Mouse (Mus musculus) T-cell, adult 2 months (primary cell): ENCODE data around the gene Gm29735.
"Not testable (repeated sequence)": the region's sequence is repeated elsewhere in the genome, so short reads cannot be mapped to it uniquely, and the experiment has no call there.

ENCODE experiments used
- DNase-seq: peaks from one replicate; pipeline ENCODE4 v3.0.0; 2022; ENCODE audit warnings: low spot score

Gene Gm29735

DNA sequence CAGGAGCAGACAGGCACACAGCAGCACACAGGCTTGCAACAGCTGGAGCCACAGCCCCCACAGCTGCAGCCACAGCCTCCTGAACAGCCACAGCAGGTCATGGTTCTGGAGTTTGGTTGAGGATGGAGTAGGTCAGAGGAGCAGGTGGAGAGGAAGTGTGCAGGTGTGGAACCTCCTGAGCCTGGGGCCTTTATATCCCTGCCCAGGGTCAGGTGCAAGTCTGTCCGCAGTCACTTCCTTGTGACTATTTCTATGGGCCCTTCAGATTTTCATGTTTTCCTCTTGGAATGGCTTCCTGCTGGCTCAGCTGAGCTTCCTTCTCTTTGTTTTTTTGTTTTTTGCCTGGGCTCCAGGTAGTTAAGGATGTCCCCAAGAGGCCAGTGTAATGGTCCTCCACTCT is 36.3 kb downstream of the Gm29735 start, which contains the start of gene Gm45618:
Gm45618 (minus strand) TSS at position 101 of the 400 bp plus-strand sequence.
- not testable (repeated sequence) for DNase-seq

DNA sequence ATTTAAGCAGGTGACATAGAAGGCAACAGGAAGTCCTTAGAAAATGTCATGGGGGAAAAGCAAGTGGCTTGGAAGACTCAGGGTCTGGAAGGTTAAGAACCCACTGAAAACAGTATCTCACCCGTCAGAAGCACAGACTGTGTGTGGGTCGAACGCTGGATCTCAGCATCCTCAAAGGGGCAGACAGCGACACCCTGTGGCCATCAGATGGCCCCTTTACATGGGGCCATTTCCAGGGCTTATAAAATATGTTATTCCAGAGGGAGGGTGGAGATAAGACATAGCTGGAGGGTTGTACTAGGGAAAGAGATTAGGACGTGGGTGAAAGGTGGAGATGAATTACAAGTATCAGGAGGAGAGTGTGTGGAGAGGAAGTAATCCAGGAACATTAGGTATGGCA is 37.3 kb downstream of the Gm29735 start:
- no peak for DNase-seq
